Mouse (Mus musculus) small intestine, adult 2 months (tissue): ENCODE data around the gene Polg.

Experiments
- CTCF ChIP-seq: fragments of 200-500 bp; IDR thresholded peaks from 2 replicates; pipeline ENCODE4 v1.5.1; 2012; ENCODE audit warnings: low read depth, mild to moderate bottlenecking, control low read depth, inconsistent platforms, low read length, moderate library complexity, mixed read lengths; ENCODE audit not compliant: insufficient replicate concordance, insufficient read length; ENCODE audit errors: extremely low read depth
- POLR2A ChIP-seq: fragments of 200-500 bp; IDR thresholded peaks from 2 replicates; pipeline ENCODE4 v1.6.1; 2012; ENCODE audit warnings: low read depth, mild to moderate bottlenecking, control low read depth, inconsistent platforms, low read length, moderate library complexity

GRCm38 (mm10) chr7:79398971-79399370 is 67.2 kb downstream of the Polg start:
- TF ChIP-seq CTCF = no peak
- no peak for TF ChIP-seq POLR2A
